Mouse (Mus musculus): ENCODE measurements around the gene Morn4.

Morn4 gene

GRCm38 (mm10) chr19:42043988-42044387 lies 42.2 kb downstream of the Morn4 start:
- DNase-seq (ENCODE audit: low spot score in 2 of 2), result no peak

DNA sequence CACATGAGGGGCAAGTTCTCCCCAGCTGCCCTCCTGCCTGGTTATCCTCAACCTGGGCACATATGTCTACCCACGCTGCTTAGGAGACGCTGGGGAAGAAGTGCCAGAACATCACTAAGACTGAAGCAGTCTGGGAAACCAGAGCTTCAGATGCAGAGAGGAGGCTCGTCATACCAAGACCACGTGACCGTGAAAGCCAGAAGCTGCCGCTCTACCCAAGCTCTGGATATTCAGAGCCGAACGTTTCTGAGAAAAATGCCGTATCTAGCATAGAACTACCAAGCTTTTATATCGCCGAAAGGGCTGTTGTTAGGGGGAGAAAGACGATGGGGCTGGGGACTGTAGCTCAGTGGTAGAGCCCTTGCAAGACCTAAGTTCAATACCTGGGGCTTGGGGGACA lies 47.8 kb downstream of the Morn4 start:
- DNase-seq (ENCODE audit: low spot score in 2 of 2), result no peak

- no peak for DNase-seq (ENCODE audit: low spot score in 2 of 2)
These were observed 48.9 kb downstream of the Morn4 start for GRCm38 (mm10) chr19:42037167-42037702.

GRCm38 (mm10) chr19:42036357-42036756 lies 49.8 kb downstream of the Morn4 start:
- no peak for DNase-seq (ENCODE audit: low spot score in 2 of 2)

DNA sequence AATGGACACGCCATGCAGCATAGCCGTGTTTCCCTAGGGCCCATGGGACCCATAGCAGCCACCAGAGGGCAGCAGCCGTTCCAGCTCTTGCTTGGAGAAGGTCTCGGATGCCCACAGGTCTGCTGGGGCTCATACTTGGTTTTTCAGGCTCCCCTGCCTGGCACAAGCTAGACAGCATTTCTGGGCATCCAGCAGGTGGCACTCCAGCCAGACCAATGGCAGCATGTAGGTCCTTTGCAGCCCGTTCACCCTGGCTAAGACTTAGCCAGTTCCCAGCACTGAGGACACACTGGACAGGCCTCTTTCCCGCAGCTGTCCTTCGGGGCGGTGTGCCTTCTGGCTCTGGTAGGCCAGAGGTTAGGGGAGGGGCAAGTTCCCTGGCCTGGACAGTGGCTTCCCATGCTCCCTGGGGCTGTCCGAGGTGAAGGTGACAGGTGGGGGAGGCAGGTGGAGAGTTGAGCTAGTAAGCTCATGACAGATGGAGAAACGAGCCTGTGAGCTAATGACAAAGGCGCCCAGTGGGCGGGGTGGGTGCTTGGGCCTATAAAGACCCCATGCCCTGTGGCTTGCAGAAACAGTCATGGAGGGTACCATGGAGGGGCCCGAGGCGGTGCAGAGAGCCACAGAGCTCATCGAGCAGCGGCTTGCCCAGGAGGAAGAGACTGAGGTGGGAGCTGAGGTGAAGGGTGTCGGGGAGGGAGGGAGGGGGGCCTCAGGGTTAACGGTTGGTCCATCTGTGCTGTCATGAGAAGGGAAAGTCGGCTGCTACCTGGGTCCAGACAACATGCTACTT lies 50.5 kb downstream of the Morn4 start, which contains the start of gene Ankrd2:
Gene Ankrd2, plus strand, starts transcription at position 545 of the 793 bp plus-strand sequence.
- peak; percentile 68 to 71 for DNase-seq (ENCODE audit: low spot score in 2 of 2)

DNA sequence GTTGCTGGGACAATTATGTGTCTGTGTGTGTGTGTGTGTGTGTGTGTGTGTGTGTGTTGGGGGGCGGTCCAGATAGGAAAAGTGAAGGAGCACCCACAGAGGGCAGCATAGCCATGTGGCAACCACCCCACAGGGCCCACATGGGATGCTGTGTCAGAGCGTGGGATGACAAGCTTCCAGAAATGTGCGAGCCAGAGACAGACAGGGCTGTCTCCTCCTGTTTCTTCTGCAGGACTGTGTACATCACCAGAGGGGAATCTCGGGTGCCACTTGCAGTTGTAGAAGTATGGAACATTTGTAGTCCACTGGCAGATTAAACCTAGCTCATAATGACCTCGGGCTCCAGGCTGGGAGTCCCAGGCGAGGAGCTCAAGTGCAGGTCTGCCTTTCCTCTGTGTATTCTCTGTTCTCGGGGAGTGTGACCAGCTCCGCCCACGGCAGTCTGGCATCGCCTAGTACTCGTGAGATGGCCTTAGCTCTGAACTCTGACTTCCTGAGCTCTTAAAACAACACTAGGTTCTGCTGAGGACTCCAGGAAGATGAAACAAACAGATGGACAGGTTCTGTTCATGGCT lies 51.2 kb downstream of the Morn4 start:
- DNase-seq (ENCODE audit: low spot score in 2 of 2), result no peak

- DNase-seq (ENCODE audit: low spot score in 2 of 2), result no peak
These were observed 51.9 kb downstream of the Morn4 start for GRCm38 (mm10) chr19:42034146-42034775.

DNA sequence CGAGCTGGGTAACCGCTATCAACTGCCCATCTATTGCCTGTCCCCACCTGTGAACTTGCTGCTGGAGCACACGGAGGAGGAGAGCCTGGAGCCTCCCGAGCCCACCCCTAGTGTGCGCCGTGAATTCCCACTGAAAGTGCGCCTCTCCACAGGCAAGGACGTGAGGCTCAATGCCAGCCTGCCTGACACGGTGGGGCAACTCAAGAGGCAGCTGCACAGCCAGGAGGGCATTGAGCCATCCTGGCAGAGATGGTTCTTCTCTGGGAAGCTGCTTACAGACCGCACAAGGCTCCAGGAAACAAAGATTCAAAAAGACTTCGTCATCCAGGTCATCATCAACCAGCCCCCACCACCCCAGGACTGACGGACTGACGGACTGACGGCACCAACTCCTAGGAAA lies 52.5 kb downstream of the Morn4 start:
- DNase-seq (ENCODE audit: low spot score in 2 of 2), result no peak

- no peak for DNase-seq (ENCODE audit: low spot score in 2 of 2)
These were observed 55.0 kb downstream of the Morn4 start for GRCm38 (mm10) chr19:42031112-42031511.

- peak; percentile 70 to 79 for DNase-seq (ENCODE audit: low spot score in 2 of 2)
These were observed 60.0 kb downstream of the Morn4 start for GRCm38 (mm10) chr19:42026158-42026557.
